Mouse (Mus musculus) right cerebral cortex, postnatal 14 days (tissue): ENCODE measurements at regions not wholly inside any gene's neighbourhood (a gene's known extent, or its start where the extent isn't known, plus 50 kb on each side); places are given as distances from the start of the nearest gene placed in this dataset.

ENCODE experiments used
- DNase-seq: peaks from one replicate; pipeline ENCODE4 v3.0.0; 2022

DNA sequence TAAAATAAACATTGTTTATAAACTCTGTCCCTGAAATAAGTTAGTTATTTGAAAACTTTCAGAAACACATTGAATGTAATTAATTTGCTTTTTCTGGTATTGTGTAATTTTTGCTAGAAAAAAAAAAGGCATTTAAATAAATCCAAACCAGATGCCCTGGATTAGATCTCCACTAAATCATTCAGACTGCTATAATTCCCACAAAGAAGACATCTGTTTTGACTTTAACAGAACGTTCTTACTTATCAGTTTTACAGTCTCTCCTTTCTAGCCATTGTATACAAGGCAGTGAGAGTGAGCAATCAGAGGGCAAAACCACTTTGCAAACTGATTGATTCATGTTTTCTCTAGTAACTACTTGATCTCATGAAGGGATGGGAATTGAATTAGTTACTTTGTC, 478.8 kb downstream of the Slitrk6 start:
- no peak for DNase-seq

DNA sequence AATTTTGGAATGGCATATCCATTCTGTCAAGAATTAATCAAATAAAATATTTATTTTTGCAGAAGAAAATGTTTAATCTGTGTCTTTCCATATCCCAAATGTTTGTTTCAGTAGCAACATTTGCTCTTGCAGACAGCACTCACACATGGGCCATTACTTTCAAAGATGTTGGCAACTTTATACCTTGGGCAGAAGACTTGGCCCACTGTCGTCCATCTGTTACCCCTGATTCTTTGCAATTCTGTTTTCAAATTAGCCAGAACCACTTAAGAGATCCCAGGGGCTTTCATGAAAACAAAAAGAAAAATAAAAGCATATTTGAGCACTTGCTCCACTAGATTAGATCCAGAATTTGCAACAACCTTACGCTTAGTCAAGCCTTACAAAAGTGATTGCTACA, 483.7 kb downstream of the Slitrk6 start:
- DNase-seq = no peak

DNA sequence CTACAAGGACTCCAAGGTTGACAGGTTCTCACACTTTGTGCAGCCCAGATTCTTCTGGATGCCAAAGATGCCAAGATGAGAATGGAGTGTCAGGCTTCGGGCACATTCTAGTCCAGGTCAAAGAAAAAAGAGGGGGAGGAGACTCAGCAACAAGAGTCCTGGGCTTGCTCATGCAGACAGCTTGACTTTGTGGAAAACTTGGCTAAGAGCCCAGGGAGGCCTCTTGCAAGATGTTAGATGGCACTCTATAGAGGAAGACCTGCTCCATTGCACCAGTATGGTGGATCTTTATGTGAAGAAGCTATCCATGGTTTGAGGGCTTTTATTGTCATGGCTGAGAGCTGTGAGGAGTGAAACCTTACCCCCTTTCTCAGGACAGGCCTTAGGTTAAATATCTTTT, 510.5 kb downstream of the Slitrk6 start:
- no peak for DNase-seq

DNA sequence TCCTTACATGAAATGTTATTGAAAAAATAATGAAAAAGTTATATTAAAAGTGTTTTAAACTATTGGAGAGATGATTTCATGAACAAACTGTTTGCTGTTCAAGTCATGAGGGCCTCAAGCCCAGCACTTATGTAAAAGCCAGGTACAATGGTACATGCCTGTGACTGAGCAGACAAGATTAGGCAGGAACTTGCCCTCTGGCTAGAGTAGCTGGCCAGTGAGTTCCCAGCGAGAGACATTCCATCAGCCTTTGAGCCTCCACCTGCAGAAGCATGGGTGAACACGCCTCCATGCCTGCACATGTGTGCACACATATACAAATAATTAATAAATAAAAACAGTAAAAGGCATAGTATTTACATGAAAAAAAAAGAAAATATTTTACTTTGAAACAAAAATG, 511.4 kb downstream of the Slitrk6 start:
- no peak for DNase-seq

DNA sequence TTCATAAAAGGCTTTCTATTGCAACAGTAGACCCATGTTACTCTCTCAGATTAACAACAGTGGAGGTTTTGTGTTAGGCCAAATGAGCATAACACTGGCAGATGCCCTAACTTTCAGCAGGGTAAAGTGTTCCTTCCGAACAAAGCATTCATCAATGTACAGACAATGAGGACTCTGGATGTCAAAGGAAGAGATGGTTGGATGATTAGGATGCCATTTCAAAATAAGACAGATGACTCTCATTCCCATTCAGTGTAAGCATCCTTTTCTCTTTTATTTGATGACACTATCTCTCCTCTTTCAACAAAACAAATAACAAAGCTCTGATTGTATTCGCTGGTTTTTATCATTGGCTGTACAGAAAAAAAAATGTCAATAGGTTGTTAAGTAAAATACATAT, 516.1 kb downstream of the Slitrk6 start:
- DNase-seq = no peak

DNA sequence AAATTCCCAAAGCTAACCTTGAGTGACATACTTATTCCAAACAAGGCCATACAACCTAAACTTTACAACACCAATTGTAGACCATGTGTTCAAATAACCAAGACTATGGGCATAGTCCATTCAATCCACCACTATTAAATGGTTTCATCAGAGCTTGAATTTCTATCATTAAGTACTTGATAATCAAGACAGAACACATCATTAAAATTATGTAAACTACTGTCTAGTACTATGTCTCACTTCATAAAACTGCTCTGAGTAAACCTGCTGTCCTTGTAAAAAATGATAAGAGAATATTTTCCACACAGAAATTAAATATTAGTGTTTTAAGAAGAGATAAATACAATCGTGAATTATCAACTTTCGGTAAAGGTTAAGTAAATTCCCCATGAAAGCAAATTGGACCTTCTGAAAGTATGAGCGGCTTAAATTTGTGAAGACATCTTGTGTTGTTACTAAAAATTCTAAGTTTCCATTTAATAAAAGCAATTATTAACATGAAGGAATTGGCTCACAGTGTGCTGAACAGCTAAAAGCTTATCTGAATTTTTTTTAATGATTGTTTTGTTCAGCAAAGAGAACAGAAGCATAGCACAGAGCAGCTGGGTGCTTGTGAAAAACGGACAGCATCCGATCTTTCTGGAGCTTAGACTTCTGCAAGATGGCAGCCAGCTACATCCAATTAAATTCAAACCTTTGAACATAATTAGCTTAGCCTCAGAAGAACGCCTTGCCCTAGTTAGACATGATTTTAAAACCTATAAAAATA, 530.1 kb downstream of the Slitrk6 start:
- DNase-seq = no peak

DNA sequence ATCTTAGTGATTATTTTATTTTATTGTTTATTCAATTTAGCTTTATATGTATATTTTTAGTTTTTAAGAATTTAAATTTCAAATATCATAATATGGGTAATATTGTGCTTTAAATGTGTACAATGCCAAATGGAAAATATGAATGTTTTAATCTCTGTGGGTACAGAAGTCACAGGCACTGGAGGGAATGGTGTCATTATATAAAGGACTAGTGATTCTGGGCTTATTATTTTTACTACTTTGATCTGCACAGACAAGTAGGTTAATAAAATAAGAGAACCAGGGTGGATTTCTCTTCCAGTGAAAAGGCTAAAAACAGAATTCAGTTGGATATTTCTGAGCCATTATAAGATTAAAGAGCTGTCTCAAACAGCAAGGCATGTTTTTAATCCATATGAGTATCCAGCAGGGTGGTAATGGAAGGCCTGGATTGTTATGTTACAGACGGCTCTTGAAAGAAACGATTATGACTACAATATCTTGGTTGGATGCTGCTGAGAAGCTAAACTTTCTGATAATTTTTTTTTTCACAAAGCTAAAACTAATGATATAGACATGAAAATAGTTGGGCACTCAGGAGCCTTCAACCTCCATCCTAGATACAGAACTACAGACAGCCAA, 563.9 kb downstream of the Slitrk6 start:
- no peak for DNase-seq

DNA sequence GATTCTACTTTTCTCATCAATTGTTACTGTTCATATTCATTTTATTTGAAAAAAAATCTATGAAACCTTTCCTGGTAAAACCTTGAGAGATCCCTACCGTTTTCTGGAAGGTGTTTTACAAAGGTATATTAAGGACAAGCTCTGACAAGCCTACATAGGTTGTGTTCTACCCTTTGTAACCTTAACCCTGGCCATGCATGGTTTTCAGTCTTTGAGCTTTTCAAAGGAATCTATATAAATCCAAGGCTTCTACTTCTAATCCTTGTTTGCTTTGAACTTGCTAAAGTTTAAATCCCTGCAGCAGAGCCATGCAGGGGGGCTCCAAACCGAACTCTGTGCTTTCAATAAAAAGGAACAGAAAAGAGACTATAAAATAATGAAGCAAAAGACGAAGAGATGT, 564.5 kb downstream of the Slitrk6 start:
- no peak for DNase-seq

DNA sequence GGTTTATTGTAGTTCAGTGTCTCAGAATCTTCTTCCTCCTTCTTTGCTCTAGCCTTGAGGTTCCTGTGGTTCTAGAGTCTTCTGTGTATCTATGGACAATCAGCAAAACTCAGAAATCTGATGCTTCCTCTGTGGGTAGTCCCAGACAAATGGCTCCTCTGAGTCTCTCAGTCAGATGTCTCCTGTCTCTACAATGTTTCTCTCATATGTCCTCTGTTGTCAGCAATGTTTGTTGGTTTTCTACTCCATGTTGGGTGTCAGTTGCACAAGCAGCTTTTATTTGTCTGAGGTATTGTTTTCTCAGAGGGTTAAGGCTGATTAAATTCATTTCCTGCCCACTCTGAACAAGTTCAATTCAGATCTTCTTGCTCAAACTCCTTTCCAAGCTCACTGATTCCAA, 575.8 kb downstream of the Slitrk6 start:
- no peak for DNase-seq

DNA sequence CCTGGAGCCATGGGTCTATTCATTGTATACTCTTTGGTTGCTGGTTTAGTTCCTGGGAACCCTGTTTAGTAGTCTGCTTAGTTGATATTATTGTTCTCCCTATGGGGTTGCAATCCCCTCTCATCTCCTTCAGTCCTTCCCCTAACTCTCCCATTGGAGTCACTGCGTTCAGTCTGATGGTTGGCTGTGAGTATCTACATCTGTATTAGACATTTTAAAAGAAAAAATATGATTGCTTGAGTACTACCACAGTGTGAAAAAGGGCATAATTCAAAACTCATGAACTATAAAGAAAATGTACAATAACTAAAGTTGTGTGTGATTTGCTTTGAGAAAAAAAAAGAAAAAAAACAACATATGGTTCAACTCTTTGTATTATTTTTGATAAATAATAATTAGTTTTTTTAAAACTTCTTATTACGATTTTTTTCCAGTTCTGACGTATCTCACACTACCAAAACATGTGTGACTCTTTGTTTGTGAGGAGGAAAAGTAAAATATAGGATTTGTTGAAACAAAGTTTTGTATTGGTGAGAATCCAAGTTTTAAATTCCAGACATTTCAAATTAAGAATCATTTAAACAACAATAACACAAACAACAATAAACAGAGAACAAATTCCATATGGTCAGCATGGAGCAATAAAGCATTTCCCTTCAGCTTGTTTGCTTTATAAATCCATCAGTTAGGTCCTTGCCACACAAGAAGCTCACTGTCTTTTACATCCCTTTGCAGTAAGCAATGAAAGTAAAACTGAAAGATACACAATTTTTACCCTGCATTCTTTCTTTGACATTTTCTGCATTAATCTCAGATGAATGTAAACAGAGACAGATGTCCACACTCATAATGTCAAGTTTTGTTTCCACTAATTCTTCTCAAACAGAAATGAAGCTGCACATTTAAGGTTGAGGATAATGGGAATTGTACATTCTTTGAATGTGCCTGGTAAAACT, 583.5 kb downstream of the Slitrk6 start:
- DNase-seq = no peak

DNA sequence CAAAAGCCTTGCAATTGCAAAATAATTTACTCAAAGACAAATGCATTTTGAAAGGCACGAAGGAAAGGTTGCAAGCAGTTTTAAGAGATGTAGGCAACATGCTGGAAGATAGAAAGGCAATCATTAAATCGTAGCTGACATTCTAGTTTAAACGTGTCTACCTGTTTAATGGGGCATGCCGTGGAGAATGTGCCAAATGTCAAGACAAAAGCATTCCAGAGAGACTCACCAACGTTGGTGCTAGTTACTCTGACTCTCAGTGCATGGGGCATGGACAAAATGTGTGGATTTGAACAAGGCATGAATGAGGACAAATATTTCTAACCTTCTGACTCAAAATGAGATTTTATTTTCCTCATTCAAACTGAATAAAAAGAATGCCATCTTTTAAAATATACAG, 586.3 kb downstream of the Slitrk6 start:
- no peak for DNase-seq

DNA sequence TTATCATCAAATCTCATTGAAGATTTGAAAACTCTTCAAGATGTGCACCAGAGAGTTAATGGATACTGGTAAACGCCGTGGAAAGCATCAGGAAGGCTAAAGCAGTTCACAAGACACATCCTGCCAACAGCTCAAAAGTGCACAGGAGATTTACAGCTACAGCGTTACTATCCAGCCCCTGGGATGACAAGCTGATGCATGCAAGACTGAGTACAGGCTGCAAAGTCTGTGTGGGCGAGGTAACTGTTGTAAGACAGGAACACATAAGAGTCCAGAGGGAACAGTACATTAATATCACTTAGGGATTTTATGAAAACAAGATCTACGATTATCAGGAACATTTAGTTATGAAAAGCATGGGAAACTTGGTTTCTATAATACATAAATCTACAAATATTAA, 626.7 kb downstream of the Slitrk6 start:
- DNase-seq = no peak

DNA sequence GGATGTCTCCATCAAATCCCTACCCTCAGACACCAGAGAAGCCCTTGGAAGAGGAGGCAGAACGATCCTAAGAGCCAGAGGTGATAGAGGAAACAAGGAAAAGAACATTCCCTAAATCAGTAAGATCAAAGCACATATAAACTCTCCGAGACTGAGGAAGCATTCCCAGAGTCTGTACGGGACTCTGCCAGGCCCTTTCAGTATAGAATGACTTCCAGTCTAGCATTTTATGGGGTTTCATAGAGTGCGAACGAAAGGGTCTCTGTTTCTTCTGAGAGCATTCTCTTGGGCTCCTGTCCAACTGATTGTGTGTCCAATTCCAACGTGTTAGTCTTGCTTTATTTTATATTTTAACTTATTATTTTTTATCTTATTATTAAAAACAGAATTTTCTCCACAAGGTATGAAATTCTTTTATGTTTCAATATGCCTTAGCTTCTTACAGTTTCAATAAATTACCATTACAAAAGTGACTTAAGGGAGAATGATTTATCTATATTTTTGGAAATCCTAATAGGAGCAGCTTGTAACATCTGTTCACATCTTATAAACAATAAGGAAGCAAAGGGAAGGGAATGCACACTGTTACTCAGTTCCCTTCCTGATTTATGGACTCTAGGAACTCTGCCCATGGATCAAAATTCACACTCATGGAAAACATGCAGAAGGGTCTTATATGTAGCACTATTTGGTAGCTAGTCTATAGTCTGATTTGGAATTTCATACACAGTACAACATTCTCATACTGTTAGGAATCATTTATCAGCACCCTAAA, 628.8 kb downstream of the Slitrk6 start:
- DNase-seq = no peak

DNA sequence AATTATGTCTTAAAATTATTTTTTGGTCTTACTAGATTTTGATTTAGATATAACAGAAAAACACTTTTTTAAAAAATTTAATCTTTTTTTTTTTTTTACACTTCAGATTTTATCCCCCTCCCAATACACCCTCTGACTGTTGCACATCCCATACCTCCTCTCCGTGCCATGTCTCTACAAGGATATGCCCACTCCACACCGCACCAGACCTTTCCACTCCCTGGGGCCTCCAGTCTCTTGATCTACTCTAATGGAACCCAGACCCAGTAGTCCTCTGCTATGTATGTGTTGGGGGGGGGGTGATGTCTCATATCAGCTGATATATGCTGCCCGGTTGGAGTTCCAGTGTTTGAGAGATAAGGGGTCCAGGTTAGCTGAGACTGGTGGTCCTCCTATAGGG, 632.2 kb downstream of the Slitrk6 start:
- no peak for DNase-seq

DNA sequence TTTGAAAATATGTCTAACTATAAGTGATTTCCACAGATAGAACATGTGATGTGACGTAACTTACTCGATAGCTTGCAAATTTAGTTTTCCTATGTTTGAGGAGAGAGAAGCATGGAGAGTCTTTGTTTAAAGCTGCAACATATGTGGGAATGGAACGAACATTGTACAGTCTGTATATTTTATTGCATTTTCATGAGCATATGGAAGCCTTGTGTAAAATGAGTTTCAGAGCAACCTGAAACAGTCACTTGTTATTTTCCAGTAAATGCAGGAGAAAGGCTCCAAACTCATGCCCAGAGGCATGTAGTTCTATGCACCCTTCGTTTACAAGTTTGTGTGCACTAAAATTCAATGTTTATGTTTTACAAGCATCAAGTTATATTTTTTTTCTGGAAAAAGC, 639.4 kb downstream of the Slitrk6 start:
- DNase-seq = no peak

DNA sequence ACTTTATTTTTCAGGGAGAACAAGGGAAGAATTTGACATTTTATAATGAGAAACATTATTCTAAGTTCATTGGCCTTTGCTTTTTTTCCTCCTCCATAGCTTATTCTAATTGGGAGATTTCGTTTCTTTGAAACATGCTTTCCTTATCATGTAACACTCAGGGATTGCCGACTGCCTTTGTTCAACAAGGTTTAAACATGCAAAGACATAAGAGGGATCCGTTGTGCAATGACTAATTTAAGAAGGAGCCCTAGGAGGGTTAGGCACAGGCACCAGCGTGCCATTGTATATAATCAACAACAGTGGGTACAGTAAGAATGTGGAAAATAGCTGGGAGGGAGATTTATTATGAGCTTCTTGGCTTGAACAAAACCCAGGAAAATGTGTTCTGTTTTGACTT, 654.1 kb downstream of the Slitrk6 start:
- DNase-seq = no peak

DNA sequence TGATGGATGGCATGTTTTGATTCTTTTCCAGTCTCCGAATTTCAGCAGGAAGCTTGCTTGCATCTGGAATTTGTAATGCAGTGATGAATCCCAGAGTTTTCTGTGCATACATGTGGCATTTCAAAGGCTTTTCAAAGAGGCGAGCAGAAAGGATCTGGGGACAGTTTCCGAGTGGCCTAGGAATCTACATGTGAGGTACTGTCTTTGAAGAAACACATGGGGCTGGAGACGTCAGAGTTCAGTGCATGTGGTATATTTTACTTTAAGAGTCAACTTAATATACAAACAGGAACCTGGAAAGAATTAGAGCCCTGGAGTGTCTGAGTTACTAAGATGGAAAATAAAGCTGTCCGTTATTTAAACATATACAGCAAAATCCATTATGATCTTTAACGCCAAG, 676.6 kb downstream of the Slitrk6 start:
- DNase-seq = no peak

DNA sequence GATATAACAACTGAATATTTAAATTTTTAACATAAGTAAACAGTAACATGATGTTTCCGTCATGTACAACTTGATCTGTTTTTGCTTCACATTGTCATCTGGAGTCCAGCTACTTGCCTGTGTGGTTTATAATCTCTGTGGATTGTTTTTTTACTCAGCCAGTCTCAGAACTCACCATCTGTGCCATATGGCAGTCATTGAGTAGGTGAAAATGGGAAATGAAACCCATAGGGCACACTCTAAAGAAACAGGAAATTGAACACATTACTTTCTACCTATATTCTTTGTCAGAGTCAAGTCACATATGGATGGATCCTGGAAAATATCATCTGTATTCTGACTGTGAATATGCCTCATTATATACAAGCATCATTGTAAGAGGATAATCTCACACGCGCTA, 707.2 kb downstream of the Slitrk6 start:
- DNase-seq = no peak

DNA sequence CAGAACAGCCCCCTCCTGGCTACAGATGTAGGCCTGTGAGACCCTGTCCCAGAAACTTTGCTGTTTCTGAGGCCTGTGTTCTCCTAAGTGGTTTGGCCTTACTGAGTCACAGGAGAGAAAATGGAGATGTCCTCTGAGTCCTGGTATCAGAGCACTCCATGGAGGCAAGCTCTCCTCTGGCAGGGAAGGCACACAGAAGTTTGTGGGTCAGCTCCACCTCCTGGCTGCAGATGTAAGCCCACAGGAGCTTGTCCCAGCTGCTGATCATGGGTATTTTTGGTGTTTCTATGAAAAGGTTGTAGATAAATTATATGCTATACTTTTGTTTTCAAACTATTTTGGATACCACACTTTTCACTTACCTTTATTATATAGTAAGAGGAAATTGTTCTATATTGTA, 711.7 kb downstream of the Slitrk6 start:
- no peak for DNase-seq

DNA sequence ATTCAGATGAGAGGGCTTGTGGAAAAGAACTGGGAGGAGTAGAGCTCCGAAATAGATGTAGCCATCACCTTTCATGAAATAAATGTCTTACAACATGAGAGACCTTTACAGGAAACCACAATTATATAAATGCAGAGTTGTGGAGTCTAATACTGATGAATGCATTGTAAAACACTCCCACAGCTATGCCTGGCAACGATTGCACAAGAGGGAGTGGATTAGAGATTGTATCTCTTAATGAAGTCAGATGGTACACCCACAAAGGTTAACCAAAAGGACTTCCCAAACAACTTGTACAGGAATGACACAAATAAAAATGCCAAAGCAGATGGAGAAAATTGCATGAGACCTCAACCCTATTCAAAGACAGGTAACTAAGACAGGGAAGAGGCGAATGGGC, 733.1 kb downstream of the Slitrk6 start:
- no peak for DNase-seq

DNA sequence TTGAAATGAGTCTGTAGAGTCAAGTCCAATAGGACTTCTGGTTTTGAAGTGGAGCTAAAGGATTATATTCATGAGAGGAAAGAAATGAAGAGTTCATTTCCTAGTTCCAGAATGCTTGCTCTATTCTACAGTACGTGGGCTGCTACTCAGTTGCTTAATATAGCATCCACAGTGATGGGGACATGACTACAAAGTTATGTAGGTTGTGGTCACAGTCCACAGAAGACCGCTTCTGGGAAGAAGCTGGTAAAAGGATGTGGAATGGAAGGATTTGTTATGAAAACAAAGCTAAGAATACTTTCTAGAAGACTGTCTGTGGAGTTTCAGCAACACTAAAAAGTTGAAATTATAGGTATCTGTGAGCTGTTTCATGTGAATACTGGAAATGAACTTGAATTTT, 739.8 kb downstream of the Slitrk6 start:
- no peak for DNase-seq

DNA sequence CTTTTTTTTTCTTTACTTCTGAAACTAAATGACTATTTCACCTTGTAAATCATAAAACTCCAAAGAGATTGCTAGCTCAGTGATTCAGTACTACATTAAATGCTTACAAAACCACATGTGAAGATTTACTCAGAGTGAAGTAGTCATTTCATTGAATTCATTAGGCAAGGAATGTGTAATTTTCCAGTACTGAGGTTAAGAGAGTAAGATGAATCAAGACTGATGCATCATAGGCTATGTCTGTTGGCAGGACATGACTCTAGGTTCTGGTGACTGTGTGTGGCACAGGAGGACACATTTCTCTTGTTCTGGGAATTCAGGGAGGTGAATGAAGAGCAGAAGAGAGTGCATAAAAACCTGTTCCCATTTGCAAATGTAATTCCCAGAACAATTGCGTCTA, 741.7 kb downstream of the Slitrk6 start:
- DNase-seq = no peak

DNA sequence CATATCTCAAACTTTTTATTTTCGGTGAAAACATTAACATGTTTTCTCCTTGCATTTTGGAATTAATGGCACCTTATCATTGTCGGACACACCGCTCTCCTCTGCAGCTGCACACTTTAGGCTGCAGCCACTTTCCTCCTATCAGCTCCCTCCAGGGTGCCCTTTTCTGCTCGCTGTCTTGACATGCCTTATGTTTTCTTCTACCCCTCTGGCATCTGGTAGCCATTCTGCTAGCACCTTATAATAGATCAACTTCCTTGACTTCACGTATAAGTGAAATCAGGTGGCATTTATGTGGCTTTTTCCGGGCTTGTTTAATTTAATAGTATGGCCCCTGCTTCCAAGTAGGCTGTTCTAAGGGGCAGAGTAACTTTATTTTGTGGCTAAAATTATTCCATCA, 747.8 kb downstream of the Slitrk6 start:
- DNase-seq = no peak
